Mouse (Mus musculus) gastrocnemius, adult 8-10 months (tissue): ENCODE data around the gene Sstr4. TPM values are rescaled to one million over a fixed set of nuclear protein-coding genes. Genes with fewer than 3 reads are reported as not detected.

Source experiments
- DNase-seq, 2 experiments: peaks; one replicate each; pipeline ENCODE4 v3.0.0; 2022; ENCODE audit warnings: low spot score in 2 of 2
- total RNA-seq, 4 experiments: library from RNA; stranded (reverse); gene quantifications; 2 replicates each; pipeline ENCODE4 v1.2.4; 2022

Gene Sstr4
- total RNA-seq, 4 experiments from 2014 or later = 0.22 to 0.27 TPM; not detected in 2

DNA sequence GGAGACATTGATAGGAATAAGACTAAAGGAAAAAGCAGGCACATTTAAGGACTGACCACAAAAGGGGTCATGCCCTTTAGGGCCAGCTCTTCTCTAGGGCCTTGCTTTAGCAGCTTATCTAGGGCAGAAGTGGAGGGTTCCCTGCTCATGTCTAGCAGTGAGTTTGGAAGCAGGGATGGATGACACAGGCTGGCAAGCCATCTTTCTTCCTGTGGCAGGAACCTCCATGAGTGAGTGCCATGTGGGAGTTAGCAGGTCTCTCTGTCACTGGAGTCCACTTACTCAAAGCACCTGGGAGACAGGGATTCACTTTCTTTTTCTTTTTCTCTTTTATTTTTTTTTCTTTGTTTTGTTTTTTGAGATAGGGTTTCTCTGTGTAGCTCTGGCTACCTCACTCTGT is 1.3 kb upstream of the Sstr4 start:
- DNase-seq = no peak

DNA sequence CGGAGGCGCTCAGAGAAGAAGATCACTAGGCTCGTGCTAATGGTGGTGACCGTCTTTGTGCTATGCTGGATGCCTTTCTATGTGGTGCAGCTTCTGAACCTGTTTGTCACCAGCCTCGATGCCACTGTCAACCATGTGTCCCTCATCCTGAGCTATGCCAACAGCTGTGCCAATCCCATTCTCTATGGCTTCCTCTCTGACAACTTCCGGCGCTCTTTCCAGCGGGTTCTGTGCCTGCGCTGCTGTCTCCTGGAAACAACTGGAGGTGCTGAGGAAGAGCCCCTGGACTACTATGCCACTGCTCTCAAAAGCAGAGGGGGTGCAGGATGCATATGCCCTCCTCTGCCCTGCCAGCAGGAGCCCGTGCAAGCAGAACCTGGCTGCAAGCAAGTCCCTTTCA is 1.1 kb downstream of the Sstr4 start:
- DNase-seq = no peak

DNA sequence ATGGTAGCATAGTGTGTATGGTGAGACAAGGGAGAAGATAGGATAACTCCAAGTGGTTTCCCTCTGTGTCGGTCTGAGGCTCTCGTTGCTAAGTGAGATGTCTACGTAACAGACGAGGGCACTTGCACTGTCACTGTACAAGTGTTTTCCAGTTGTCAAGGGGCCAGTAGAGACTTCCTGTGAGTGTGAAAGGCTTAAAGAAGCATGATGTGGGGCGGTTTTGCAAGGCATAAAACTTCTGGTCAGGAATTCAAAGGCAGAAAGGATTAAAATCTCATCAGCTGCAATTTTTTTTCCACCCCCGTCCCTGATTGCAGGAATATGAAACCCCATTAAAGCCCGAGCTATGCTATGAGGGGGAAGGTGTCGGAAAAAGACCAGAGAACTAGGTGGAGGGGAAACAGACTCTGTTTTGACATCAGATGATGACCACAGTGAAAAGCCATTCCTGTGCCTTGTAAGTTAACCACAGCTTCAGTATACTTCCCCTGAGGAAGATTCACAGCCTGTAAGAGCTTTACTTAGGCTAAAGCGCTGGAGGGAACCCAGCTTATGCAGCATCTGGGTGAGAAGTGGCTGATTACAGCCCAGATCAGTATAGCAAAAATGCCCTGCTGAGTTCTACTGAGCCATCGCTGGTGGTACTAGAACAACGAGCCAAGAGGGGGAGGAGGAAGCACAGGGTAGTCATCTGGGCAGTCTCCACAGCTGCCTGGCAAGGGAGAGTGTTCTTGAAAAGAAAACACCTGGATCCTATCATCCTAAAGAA is 2.1 kb downstream of the Sstr4 start:
- DNase-seq = no peak

DNA sequence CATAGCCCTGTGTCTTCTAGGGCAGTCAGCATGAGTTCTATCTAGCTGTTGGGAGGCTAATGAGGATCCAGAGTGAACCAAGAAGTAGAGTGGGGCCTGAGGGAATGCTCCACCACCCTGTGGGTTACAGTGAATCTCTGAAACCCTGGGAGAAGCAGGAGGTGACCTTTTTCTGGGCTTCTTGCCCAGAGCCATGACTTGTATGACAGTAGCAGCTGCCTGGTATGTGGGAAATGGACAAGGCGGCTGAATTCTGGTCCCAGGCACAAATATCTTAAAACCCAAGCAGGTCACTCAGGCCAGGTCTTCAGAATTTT is 2.6 kb downstream of the Sstr4 start:
- DNase-seq = peak in 1 of 2 experiments; percentile 45

DNA sequence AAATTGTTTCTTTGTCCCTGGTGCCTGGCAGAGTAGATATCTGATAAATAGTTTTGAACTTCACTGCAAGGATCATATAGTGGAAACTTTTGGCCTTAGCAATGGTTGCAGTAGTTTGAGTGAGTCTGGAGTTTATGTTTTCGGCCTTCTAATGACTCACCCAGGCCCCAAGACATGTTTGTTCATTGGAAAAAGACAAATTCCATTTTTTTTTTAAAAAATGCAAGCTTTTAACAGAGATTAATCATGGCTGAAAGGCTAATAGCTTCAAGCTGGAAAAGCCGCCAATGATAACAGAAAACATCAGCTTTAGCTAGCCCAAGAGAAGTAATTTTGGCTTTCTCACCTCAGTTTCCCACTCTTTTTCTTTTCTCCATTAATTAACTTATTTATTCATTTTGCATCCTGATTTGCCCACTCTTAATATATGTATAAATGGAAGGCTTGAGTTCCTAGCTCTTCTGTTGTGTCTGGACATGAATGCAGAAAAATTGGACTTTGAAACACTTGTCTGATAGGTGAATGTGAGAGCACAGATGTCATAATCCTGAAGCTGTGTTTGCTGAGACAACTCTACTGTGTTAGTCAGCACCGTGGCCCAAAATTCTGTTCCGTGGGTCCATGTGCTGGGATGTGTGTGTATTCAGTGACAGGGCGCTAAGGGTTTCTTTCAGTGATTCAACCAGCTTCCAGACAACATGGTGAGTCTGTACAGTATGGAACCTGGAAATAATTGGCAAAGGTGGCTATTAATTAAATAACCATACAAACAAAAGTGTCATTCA is 3.9 kb downstream of the Sstr4 start:
- no peak for DNase-seq

DNA sequence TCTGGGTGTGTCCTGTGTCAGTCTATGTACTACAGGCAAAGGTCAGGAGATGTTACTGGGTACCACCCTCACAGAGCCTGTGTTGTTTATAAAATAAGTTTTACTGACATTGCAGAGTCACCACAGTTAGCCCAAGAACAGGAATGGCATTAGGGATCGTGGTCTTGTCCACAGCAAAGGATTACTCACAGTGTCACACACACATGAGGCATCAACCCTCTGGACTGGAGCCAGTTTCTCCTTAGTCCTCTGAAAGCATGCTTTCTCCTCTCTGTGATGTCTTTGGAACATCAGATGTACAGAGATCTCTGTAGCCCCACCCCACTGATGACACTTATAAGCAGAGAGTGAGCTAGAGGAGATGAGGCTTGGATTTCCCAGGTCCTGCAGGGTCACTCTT is 7.1 kb downstream of the Sstr4 start:
- no peak for DNase-seq

DNA sequence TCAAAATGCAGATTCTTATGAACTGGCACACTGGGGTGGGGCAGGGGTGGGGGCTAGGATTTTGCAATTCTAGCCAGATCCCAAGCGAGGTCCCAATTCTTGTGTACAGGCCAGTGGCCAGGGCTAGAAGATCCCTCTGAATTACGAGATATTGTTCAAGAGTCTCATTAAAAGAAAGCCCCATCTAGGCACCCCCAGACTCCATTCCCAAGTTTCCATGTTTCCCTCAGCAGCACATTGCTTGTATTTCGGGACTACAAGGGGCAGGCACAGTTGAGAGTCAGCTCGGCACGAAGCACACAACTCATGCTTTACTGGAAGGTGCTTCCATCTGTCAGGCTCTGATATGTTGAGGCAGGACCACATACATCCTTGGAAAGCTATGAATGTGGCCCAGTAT is 9.8 kb downstream of the Sstr4 start:
- DNase-seq = no peak

DNA sequence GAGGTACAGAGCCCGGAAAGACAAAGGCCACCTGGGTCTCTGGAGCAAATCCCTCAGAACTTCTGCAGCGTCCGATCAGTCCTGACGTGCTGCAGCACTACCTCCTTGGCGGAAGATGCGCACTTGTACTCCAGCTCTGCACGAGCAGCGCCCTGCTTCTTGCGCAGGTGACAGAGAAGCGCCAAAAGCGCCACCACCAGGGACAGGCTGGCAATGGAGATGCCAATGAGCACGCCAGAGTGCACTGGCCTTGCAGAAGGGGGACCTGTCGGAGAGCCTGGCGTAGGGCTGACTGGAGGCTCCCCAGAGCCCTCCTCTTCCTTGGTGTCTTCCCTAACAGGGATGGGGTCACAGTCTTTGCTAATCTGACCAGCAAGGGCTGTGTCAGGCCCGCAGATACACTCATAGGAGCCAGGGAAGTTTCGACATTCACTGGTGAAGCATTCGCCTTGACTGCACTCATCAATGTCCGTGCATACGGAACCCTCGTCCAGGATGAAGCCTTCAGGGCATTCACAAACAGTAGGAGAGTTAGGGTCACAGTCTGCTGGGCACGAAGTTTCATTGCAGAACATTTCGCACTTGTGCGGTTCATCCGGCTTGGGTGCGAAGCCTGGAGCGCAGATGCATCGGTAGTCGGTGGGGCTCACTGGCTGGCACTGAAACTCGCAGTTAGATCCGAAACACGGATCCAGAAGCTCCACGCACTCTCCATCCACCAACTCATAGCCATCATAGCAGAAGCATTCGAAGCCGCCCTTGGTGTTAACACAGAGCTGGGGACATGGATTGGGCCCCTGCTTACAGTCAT is 11.2 kb downstream of the Sstr4 start:
- DNase-seq = no peak

DNA sequence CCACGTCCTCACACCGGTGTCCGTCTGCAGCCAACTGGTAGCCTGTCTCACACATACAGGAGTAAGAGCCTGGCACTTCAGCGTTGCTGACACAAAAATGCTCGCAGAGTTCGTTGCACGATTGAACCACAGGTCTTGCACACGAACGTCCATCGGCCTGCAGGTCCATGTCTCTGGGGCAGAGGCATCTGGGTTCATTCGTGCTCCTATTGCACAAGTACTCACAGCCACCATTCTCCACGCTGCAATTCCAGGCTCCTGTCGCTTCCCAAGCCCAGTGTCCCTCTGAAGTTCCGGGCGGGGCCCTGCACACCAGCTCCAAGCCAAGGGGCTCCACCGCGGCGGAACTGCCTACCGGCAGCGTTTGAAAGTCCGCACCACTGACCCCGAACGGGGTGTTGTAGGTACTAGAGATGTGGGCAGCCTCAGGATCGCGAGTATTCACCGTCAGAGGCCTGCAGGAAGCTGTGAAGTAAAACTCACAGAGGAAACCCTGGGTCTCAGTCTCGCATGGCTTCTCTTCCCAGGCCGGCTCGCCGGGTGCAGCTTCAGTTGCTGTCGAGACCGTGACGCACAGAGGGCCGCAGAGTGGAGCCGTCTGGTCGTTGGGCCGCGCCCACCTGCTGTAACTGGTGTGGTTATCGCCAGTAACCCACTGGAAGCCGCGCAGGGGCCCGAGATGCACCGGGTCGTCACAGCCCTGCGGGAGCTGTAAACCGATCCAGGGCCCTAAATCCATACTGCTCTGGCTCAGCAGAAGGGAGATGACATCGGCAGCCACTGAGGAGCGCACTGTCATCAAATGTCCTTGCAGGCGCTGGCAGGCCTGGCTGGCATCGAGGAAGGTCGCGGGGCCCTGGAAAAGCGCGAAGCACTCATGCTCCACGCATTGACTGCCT is 12.1 kb downstream of the Sstr4 start:
- DNase-seq = peak in 1 of 2 experiments; percentile 37

DNA sequence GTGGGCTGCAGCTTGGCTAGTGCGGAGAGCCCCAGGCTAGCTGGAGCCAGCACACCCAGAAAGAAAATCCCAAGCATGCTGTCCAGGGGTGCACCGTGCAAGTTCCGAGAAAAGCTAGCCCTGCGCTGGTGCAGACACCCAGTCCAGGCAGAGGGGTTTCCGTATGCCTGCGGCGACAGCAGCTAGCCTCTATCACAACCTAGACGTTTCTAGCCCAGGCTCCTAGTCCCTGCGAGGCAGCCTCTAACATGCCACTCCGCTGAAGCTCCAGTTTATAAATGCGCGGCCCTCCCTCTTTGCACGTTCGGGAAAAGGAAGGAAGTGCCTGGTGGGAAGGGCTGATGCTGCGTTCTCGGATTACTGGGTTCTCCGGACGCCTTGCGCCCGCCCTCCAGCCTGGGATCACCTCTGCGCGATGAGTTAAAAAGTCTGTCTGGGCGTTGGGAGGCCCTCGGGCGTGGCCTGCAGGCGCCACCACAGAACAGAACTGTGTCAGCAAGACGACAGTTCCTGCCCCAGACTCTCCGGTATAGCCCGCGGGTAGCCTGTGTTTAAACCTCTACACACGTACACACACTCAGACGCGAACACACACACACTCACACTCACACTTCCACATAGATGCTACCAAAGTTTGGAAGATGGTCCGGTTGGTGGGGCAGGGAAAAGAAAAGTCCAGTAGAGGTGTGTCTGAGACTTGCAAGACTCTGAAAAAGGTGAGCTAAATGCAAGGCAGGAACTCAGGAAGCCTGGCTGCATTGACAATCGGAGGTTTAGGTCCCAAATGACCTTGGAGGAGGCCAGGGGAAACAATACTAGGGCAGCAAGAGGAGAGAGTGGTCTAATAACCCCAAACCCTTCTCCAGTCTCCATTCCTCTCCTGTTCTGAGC is 13.0 kb downstream of the Sstr4 start, which contains the start of gene Thbd:
Gene Thbd (minus strand): TSS at position 319 of the 891 bp plus-strand sequence.
- DNase-seq = peak; percentile 68 to 79

DNA sequence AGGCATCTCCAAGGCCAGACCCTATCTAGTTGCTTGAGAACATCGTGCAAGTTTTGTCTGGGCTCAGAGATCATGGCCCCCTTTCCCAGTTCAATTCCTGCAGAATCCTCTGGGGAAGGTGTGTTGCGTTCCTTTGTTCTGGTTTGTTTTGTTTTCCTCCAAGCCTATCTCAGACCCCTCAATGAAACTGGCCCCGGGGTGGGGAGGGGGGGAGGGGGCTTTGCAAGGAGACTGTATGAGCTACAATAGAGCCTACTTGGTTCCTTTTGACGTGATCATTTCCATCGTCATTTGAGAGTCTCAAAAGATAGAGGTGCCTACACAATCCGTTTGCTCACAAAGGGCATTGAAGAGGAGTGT is 13.6 kb downstream of the Sstr4 start:
- no peak for DNase-seq

DNA sequence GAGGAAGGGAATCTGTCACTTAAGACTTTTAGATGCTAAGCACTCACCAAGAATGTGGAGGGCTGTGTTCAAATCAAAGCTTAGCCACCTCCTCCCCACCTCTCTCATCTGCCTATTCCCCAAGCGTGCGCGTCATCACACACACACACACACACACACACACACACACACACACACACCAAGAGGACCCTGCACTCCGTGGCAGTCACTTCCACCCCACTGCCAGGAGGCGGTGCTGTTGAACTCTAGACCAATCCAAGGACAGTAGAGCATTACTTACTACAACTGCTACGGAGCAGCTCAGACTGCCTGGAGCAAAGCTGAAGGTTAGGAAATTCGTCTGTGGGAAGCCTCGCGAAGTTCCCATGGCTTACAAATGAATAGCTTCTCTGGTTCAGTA is 14.0 kb downstream of the Sstr4 start:
- peak; percentile 78 to 81 for DNase-seq

DNA sequence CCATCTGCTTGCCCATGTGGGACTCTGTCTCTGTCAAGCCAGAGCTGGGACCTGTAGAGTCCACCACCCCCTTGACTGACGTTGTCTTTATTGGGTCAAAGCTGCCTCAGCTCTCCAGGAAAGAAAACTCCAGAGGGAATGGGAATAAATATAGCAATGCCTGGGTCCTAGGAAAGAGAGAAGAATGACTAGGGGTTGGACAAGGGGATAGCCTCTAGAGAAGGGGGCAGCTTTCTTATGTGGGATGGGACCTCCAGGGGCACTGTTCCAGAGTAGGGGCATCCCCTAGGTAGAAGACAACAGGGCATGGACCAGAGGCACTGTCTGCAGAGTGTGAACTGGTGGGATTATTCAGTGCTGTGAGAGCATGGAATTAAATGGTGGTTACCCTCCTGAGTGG is 14.7 kb downstream of the Sstr4 start:
- DNase-seq = no peak

DNA sequence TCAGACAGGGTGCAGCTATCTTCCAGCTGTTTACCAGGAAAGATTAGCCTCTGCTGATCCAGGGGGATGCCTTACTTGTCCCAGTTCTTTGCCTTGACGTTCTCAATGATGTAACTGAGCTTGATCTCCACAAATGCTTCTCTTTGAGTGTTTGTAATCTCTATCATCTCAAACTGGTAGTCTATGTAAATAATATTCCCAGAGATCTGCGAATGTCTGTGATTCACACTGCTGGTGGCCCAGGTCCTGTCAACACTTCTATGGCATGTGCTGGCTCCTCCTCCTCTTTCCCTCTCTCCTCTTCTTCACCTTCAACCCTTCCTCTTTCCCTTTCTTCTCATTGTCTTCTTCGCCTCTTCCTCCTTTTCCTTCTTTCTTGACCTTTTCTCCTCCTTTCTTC is 24.0 kb downstream of the Sstr4 start:
- DNase-seq = no peak

DNA sequence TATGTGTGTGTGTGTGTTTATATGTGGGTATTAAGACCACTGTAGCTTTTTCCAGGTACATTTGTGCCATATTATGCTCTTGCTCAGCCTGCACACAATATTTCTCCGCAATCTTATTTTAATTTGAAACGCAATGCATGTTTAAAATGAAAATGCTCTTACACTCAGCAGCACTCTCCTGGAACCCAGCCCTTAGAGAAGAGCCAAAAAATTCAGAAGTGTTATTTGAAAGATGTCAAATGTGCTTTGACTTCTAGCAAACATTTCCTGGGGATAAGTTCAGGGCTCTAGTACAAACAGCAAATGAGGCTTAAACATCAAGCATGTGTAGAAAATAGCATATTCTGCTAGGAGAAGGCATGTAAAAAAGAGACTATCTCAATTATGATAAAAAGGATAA is 24.6 kb downstream of the Sstr4 start:
- DNase-seq = no peak

DNA sequence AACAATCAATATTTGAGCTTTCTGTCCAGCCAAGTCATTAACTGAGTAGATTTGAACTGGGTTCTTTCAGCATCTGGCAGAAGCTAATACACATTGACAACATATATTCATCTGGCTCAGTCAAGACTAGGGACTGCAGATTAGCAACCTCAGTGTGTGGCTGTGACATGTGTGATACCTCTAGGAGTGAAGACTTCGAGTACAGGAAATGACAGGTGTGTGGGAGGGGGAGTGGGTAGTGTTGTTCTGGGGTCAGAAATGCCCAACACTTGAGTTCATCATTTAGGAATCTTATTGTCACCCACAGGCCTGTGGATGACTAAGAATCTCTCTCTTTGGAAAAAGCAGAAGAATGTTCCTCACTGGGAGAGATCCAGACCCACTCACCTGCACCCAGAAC is 26.0 kb downstream of the Sstr4 start:
- no peak for DNase-seq

DNA sequence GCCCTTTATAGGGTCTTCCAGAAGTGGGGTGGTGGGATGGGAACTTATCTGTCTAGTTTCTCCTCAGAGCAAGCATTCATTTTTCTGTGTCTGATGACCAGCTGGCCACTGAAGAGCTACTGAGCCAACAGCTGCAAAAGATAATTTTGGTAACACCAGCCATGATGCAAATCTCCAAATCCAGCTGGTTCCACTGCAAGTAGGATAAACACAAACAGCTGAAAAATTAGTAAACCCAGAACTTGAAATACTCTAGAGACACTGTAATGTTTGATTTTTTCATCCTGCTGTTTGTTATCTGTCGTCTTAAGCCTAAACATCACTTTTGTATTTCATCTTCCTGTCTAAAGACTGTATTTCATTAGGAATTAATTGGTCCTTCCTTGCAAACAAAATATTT is 26.6 kb downstream of the Sstr4 start:
- DNase-seq = no peak

DNA sequence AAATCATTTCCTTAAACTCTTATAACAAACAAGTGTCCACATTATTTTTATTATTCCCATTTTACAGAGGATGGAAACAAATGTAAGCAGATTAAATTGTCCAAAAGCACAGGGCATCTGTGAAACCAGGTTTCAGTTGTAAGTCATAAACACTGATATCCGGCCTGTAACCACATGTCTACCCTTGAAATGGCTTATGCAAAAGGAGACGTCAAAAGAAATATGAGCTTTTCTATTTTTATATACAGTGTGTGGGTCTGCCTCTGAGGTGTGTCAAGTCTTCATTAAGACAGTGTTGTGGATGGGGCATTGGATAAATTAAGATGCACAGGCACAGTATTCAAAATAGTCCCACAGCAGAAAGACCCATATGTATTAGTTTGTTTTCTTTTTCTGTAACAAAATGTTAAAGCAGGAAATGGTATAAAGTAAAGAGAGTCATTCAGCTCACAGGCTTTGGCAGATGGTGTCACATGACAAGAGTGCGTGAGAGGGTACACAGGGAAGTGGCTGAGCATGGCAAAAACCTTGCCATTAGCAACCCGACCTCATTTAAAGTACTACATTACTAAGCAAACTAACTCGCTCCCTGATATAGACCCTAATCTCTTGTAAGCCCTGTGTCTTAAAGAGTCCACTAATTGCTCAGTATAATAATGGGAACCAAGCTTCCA is 30.7 kb downstream of the Sstr4 start:
- DNase-seq = no peak

DNA sequence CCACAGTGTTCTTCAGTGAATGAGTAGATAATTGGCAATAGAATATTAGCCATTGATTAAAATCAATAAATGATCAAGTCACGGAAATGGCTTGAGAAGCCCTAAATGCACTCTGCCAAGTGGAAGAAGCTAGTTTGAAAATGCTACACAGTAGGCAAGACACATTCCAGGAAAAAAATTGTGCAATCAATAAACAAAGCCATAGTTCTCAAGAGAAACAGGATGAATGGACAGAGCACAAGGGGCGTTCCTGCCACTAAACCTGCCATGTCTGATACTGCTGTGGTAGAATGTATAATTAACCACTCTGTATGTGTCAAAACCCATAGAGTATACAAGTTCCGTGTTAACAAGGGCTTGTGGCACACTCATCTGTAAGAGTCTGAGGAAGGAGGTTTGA is 32.4 kb downstream of the Sstr4 start:
- DNase-seq = no peak

DNA sequence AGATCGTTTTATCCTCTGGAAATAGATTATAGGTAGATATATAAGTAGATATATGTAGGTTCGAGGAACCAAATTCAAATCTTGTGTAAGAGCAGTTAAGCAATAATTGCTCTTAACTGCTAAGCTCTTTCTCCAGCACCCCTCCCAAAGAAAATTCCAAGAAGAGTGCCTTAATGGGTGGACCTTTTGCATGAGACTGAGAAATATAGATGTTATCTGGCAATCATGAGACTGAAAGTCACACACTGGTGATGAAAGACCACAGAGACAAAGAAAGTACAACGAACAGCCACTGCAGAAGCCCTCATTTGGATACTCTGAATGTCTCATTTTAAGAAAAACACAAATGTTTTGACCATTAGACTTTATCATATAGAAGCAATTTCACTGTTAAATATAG is 33.4 kb downstream of the Sstr4 start:
- no peak for DNase-seq
